Mouse (Mus musculus): ENCODE data around the gene Trip6.
A peak's percentile ranks its signal among the peaks of the same experiment; 100 is the strongest.
"Not testable (repeated sequence)": the region's sequence is repeated elsewhere in the genome, so short reads cannot be mapped to it uniquely, and the experiment has no call there.

Gene Trip6

DNA sequence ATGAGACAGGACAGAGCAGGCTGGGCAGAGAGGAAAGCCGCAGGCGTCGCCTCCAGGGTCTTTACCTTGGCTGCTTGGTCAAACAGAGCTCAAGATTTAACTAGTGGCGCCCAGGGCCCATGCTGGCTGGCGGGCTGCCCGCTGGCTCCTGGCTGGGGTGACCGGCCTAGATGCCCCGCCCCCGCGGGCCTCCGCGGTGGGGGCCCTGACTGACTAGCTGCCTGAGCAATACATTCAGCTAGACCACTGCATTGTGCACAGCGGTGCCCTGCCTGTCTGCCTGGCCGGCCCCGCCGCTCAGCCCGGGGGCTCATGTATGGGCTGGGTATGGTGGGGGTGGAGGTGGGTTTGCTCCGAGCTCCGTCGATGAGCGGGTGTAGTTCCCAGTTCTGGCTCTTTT, 13.0 kb downstream of the Trip6 start:
- no peak for DNase-seq (ENCODE audit: low spot score in 2 of 2)

DNA sequence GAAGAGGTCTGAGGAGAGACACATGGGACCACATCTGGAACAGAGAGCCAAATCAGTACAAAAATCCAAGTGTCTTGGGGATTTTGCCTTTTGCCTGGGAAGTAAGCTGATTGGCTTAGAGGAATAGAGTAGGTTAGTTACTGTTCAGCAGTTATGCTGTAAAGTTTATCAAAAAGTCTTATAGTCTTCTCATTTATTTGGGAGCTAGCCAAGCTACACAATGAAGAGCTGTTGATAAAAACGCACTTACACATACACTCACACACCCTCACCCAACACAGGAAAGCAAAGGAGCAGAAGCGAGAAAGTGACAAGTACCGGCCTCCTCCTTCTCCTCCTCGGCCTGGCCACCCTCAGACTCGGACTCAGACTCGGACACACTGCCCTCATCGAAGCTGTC, 15.0 kb downstream of the Trip6 start:
- DNase-seq (ENCODE audit: low spot score in 2 of 2) = no peak

- no peak for DNase-seq (ENCODE audit: low spot score in 2 of 2)
These were observed 17.1 kb downstream of the Trip6 start for GRCm38 (mm10) chr5:137297126-137297525.

- no peak for DNase-seq (ENCODE audit: low spot score in 2 of 2)
These were observed 18.5 kb downstream of the Trip6 start for GRCm38 (mm10) chr5:137295712-137296111.

- no peak for DNase-seq (ENCODE audit: low spot score in 2 of 2)
These were observed 18.9 kb downstream of the Trip6 start for GRCm38 (mm10) chr5:137295296-137295695.

DNA sequence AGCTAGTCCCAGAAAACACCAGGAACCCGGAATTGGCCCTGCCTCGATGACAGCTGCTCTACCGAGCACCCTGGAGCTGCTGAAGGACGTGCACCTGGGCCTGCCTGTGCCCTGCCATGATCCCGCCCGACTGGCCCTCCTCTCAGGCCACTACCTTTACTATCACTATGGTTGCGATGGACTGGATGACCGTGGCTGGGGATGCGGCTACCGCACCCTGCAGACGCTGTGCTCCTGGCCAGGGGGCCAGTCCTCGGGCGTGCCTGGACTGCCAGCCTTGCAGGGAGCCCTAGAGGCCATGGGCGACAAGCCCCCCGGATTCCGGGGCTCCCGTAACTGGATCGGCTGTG, 19.5 kb downstream of the Trip6 start:
- DNase-seq (ENCODE audit: low spot score in 2 of 2) = peak in 1 of 2 experiments; percentile 59

DNA sequence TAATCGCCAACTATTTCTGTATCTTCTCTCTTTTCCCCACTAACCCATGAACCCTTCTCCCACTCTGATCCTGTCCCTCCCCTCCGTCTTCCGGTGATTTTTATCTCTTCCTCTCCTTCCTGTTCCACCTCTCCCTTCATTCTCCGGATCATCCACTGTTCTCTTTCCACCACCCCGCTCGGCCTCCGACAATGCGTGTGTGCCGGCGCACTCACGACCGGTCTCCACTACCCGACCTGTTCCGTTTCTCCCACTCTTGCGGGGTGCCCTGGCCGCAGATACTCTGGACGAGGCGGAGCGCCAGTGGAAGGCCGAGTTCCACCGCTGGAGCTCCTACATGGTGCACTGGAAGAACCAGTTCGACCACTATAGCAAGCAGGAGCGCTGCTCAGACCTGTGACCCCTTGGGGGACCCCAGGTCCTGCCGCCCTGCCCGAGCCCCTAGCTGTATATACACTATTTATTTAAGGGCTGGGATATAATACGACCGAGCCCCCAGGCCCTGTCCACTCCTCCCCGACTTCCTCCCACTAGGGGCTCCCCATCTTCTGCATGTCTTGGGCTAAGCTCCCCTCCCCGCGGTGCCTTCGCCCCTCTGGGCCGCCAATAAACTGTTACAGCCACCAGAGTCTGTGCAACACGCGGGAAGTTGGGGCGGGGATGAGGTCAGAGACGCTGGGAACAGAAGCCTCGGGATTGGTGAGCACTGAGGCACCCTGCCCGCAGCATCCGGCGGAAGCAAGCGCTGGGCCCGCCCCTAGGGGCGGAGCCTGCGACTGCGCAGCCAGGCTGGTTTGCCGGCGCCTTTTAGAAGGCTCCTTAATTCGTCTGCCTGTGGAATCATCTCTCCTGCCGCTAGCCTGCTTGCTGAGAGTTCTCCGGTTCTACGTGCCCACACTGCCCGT, 20.1 kb downstream of the Trip6 start, which contains the start of gene Ufsp1:
Gene Ufsp1 (plus strand): TSS at position 791 of the 905 bp plus-strand sequence.
- peak; percentile 94 to 96 for DNase-seq (ENCODE audit: low spot score in 2 of 2)

GRCm38 (mm10) chr5:137293282-137293681, 20.9 kb downstream of the Trip6 start:
- peak; percentile 64 to 68 for DNase-seq (ENCODE audit: low spot score in 2 of 2)

DNA sequence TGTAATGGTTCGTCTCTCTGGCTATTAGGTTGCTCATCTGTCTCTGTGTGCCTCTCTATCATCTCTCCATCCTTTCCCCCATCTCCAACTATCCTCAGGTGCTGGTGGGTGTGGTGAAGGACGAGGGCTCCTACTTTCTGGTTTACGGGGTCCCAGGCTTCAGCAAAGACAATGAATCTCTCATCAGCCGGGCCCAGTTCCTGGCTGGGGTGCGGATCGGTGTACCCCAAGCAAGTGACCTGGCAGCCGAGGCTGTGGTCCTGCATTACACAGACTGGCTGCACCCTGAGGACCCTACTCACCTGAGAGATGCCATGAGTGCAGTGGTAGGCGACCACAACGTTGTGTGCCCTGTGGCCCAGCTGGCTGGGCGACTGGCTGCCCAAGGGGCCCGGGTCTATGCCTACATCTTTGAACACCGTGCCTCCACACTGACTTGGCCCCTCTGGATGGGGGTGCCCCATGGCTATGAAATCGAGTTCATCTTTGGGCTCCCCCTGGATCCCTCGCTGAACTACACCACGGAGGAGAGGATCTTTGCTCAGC, 22.8 kb downstream of the Trip6 start:
- DNase-seq (ENCODE audit: low spot score in 2 of 2) = no peak

DNA sequence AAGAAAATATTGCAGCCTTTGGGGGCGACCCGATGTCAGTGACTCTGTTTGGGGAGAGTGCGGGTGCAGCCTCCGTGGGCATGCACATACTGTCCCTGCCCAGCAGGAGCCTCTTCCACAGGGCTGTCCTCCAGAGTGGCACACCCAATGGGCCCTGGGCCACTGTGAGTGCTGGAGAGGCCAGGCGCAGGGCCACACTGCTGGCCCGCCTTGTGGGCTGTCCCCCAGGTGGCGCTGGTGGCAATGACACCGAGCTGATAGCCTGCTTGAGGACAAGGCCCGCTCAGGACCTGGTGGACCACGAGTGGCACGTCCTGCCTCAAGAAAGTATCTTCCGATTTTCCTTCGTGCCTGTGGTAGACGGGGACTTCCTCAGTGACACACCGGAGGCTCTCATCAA, 23.5 kb downstream of the Trip6 start:
- DNase-seq (ENCODE audit: low spot score in 2 of 2) = peak; percentile 32 to 55

DNA sequence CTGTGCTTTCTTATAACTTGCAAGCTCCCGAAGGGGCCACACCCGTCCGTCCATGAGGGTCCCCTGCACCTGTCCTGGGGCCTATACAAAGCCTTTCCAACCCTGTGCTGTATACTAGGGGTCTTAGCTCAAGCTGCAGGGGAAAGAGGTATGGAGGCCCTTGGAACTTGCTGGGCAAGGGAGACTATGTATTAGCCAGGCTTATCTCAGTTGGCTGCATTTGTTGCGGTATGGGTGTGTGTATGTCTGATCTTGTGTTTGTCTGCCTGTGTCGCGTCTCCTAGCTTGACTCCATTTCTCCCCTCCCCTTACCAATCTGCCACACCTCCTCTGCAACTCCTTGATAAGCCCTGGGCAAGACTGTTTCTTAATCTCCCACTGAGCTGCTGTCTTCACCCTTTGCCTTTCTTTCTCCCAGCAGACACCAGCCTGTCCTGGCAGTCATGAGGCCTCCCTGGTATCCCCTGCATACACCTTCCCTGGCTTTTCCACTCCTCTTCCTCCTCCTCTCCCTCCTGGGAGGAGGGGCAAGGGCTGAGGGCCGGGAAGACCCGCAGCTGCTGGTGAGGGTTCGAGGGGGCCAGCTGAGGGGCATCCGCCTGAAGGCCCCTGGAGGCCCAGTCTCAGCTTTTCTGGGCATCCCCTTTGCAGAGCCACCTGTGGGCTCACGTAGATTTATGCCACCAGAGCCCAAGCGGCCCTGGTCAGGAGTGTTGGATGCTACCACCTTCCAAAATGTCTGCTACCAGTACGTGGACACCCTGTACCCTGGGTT, 24.4 kb downstream of the Trip6 start:
- DNase-seq (ENCODE audit: low spot score in 2 of 2) = no peak

DNA sequence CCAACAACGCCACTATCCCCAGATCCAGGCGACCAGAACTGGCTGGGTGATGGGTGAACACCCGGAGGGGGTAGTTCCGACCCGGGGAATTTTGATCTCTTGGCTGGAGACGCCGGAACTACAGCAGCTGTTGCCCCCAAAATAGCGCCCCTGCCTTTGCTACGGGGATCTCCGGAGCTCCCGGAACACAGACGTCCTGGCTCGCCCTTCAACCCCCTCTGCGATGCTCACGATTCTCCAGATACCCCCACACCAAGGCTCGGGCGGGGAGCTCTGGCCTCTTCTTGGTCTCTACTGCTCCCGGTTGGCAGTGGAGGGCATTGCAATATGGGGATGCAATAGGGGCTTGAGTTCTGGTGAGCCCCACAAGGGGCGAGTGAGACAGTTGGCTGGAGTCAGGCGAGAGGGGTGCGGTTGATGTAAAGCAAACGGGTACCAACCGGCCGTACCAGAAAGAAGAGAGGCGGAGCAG, 25.2 kb downstream of the Trip6 start:
- peak; percentile 72 to 77 for DNase-seq (ENCODE audit: low spot score in 2 of 2)

- peak; percentile 63 to 64 for DNase-seq (ENCODE audit: low spot score in 2 of 2)
These were observed 26.1 kb downstream of the Trip6 start for GRCm38 (mm10) chr5:137287953-137288743.

DNA sequence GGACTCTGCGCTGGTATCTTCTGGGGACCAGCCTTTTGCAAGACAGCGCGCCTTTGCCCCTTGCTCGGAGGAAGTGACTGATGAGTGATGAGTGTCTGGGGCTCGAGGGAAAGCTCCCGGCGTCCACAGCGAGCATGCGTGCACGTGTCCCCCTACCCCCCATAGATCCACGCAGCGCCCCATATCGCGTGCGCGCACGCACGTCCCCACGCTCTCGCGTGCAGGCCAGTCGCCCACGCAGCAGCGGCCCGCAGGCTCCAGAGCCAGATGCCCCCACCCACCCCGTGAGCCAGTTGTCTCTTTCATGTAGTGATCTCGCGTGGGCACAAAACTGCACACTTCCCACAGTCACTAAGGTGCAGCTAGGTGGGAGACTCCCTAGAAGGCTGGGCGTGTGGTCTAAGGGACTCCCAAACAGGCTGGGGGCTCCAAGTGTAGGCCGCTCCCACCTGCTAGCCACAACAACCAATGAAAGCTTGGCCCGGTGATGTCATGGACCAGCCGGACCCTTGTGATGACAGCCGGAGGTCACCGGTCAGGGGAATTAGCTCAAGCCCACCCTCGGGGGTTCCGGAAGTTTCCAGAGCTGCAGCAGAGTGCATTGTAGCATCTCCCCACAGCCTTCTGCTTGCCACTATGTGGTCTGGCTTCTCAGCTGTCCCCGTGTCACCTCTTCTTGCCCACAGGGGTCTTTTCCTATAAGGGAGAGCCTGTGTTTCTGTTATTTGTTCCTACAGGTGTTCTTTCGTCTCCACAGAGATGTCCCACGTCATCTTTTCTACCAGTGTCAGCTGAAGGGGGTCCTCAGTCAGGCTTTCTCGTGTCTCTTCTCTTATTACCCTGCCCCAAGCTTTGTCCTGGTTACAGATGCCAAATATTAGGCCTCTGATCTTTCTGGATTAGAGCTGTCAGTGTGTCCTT, 26.9 kb downstream of the Trip6 start, which contains the start of gene Ache:
Gene Ache (plus strand): TSS at position 488 of the 921 bp plus-strand sequence.
- peak; percentile 72 for DNase-seq (ENCODE audit: low spot score in 2 of 2)

DNA sequence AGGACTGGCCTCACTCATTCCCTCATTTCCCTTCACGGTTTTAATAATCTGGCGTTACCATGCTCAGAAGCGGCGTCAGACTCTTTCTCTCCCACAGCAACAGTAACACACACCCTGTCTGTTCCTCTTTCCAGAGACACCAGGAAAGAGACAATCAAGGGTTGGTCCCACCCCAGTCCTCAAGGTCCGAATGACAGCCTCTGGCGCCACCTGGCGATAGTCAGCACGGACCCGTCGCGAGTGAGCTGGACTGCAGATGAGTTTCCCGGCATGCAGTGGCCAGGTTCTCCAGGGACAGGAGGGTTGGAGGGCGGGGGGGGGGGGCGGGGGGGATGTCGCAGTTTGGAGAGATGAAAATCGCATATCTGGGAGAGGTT, 27.6 kb downstream of the Trip6 start:
- peak; percentile 82 to 86 for DNase-seq (ENCODE audit: low spot score in 2 of 2)

- DNase-seq (ENCODE audit: low spot score in 2 of 2) = no peak
These were observed 28.2 kb downstream of the Trip6 start for GRCm38 (mm10) chr5:137285986-137286385.

GRCm38 (mm10) chr5:137285045-137285444, 29.2 kb downstream of the Trip6 start:
- no peak for DNase-seq (ENCODE audit: low spot score in 2 of 2)

DNA sequence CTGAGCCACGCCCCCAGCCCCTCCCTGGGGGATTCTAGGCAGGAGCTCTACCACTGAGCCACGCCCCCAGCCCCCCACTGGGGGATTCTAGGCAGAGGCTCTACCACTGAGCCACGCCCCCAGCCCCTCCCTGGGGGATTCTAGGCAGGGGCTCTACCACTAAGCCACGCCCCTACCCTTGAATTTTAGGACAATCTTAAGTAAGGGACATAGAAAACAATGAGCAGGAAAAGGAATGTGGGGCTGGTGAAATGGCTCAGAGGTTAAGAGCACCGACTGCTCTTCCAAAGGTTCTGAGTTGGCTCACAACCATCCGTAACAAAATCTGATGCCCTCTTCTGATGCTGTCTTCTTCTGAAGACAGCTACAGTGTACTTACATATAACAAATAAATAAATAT, 29.8 kb downstream of the Trip6 start:
- not testable (repeated sequence) for DNase-seq (ENCODE audit: low spot score in 2 of 2)

GRCm38 (mm10) chr5:137277360-137278342, 36.6 kb downstream of the Trip6 start:
- DNase-seq (ENCODE audit: low spot score in 2 of 2) = no peak

All from frontal cortex, postnatal 10 days (tissue).